Comparison of ENCODE assay signal across 8 mouse cellular contexts in the genomic region with DNA sequence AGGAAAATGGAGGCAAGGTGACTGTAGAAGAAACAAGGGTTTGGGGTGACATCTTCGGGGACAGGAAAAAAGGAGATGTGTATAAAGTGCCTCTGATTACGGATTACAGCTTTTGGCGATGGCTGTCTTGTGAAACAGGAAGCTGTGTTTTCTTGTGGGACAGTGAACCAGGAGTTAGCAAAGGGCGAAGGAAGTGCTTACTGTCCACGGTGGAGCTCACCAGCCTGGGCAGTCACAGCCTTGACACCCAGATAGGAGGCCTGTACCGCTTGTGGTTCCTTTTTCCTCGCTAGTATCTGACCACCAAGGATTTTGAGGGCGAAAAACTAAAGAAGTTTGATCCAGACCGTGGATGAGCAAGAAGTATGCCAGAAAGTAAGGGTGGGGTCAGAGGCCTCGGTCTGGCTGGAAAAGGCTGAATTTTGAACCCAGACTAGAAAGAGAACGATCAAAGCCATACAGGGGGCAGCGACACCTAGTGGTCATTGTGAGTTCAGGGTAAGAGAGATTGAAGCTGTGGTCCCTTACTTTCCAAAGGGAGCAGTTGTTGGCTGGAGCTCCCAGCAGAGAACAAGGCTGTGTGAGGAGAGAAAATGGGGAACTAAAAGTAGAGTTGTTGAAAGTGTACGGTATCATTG. TPM values are rescaled to one million over a fixed set of nuclear protein-coding genes. Genes with fewer than 3 reads are reported as not detected.
DNase-seq lines count a peak whose midpoint lies in the region; ATAC-seq and TF ChIP-seq lines count a peak whose summit lies in the region.

No protein-coding gene starts in this region.

- WGBS in forebrain, embryonic 10.5 days: 44% methylated on average over 13 of the region's 13 CpGs
- WGBS in lung, postnatal 0 days: 43% methylated on average over 13 of the region's 13 CpGs

- H3K36me3 ChIP-seq in E14TG2a.4 (ENCODE audit: insufficient read depth, low read length): no peaks in the 10 kb centered on the region
- H3K36me3 ChIP-seq in forebrain, embryonic 10.5 days (replicated peaks): peaks cover 9% of the 10 kb centered on the region
- no peaks in the 10 kb centered on the region for H3K36me3 ChIP-seq in lung, postnatal 0 days (ENCODE audit: insufficient read depth, low read length)

- intact Hi-C loops in heart, postnatal 10 days (cut with DNase I): loop anchor here (1.0 kb wide), 1 partner anchor 51 kb away; no protein-coding TSS in a partner anchor

- peaks cover 17% of the 10 kb centered on the region for H3K27me3 ChIP-seq in E14TG2a.4 (ENCODE audit: insufficient read depth, low read length)
- no peaks in the 10 kb centered on the region for H3K27me3 ChIP-seq in forebrain, embryonic 10.5 days (ENCODE audit: poor library complexity, severe bottlenecking)
- no peaks in the 10 kb centered on the region for H3K27me3 ChIP-seq in lung, postnatal 0 days (replicated peaks; ENCODE audit: insufficient read depth, low read length)

- H3K4me3 ChIP-seq in E14TG2a.4 (replicated peaks; ENCODE audit: low read length): no peak overlapping the region
- 0 out of 2 replicates have a peak overlapping the region, but pooled peaks have one; percentile 4 for H3K4me3 ChIP-seq in forebrain, embryonic 10.5 days
- H3K4me3 ChIP-seq in lung, postnatal 0 days (ENCODE audit: low read depth, low read length): no peak overlapping the region

- peaks cover 3% of the 10 kb centered on the region; the same call in 1 of the 2 replicates for H3K9me3 ChIP-seq in E14TG2a.4 (ENCODE audit: low read length)
- peaks cover 8% of the 10 kb centered on the region; the same call in 1 of the 2 replicates for H3K9me3 ChIP-seq in forebrain, embryonic 10.5 days
- H3K9me3 ChIP-seq in lung, postnatal 0 days (ENCODE audit: low read length): no peaks in the 10 kb centered on the region

- no peak for TF ChIP-seq EP300 in lung, postnatal 0 days (IDR thresholded peaks at IDR 0.05)

- H3K4me2 ChIP-seq in lung, postnatal 0 days (replicated peaks; ENCODE audit: low read depth, low read length): no peak overlapping the region

- H3K27ac ChIP-seq in forebrain, embryonic 10.5 days: no peak overlapping the region
- no peak overlapping the region for H3K27ac ChIP-seq in lung, postnatal 0 days (ENCODE audit: low read length)

- ATAC-seq in lung, postnatal 0 days: peak; percentile 58

- no peak overlapping the region for H3K9ac ChIP-seq in lung, postnatal 0 days (replicated peaks; ENCODE audit: low read depth)

- peaks cover 21% of the 10 kb centered on the region for H3K4me1 ChIP-seq in E14TG2a.4 (replicated peaks; ENCODE audit: low read depth, low read length)
- peaks cover 16% of the 10 kb centered on the region for H3K4me1 ChIP-seq in forebrain, embryonic 10.5 days
- H3K4me1 ChIP-seq in lung, postnatal 0 days (ENCODE audit: insufficient read depth, low read depth, low read length): no peaks in the 10 kb centered on the region

- TF ChIP-seq CTCF in E14TG2a.4 (conservative IDR thresholded peaks at IDR 0.05; ENCODE audit: low read length): peak; percentile 86
- peak; percentile 89 for TF ChIP-seq CTCF in lung, postnatal 0 days (IDR thresholded peaks at IDR 0.05)

- peak; percentile 73 for DNase-seq in c-Kit-negative CD71-positive TER-119-positive erythroid progenitor cells, embryonic 14.5 days (ENCODE audit: low read depth, low spot score)
- DNase-seq in forebrain, embryonic 10.5 days (ENCODE audit: extremely low spot score, low spot score): peak; percentile 81
- peak; percentile 81 to 87 for DNase-seq in heart, postnatal 10 days
- peak; percentile 46 to 74 for DNase-seq in layer of hippocampus, adult 8-10 months (ENCODE audit: low spot score in 2 of 2)
- DNase-seq in lung, postnatal 0 days (ENCODE audit: low spot score): peak; percentile 76
- peak; percentile 37 for DNase-seq in ovary, postnatal 10 days (ENCODE audit: low spot score)
- DNase-seq in thymus, postnatal 10 days (ENCODE audit: low spot score in 2 of 2): peak; percentile 47 to 76

RNA-seq across cellular contexts. Expression of gene Gng10, which starts 1.7 kb away (rescaled TPM):
- 70.4 and 70.8 TPM in 2 replicates for polyA plus RNA-seq in forebrain, embryonic 10.5 days (2016; fragmentation: Nextera tagmentation; extraction: Ambion mirVana)
- total RNA-seq in heart, postnatal 10 days (2021): 10 to 100 TPM; 32.1 to 32.9 TPM
- 10 to 100 TPM; 85.8 to 90.6 (median 88.2) TPM for total RNA-seq in layer of hippocampus, adult 8-10 months (2022)
- 38.4 TPM in 2 replicates for polyA plus RNA-seq in lung, postnatal 0 days (2015; fragmentation: Nextera tagmentation; extraction: Ambion mirVana)

RNA-seq across cellular contexts. Expression of gene Gm20503, which starts 33.6 kb away (rescaled TPM):
- 6.7 and 7.8 TPM in 2 replicates for polyA plus RNA-seq in forebrain, embryonic 10.5 days (2016; fragmentation: Nextera tagmentation; extraction: Ambion mirVana)
- 1 to 10 TPM; 3.7 TPM for total RNA-seq in heart, postnatal 10 days (2021)
- total RNA-seq in layer of hippocampus, adult 8-10 months (2022): 1 to 10 TPM in 3 of 4 experiments, not detected in 1; 1.3 to 2.6 (median 1.5) TPM
- 18.9 and 23.2 TPM in 2 replicates for polyA plus RNA-seq in lung, postnatal 0 days (2015; fragmentation: Nextera tagmentation; extraction: Ambion mirVana)

RNA-seq across cellular contexts. Expression of gene Dnajc25, which starts 41.7 kb away (rescaled TPM):
- 5.4 and 5.9 TPM in 2 replicates for polyA plus RNA-seq in forebrain, embryonic 10.5 days (2016; fragmentation: Nextera tagmentation; extraction: Ambion mirVana)
- total RNA-seq in heart, postnatal 10 days (2021): 10 to 100 TPM; 15.9 to 18.2 TPM
- total RNA-seq in layer of hippocampus, adult 8-10 months (2022): 1 to 10 TPM; 5.5 to 8.9 (median 6.1) TPM
- polyA plus RNA-seq in lung, postnatal 0 days (2015; fragmentation: Nextera tagmentation; extraction: Ambion mirVana): 14.1 and 16.6 TPM in 2 replicates

RNA-seq across cellular contexts. Expression of gene Ptgr1, which starts 49.7 kb away (rescaled TPM):
- 12.0 and 12.8 TPM in 2 replicates for polyA plus RNA-seq in forebrain, embryonic 10.5 days (2016; fragmentation: Nextera tagmentation; extraction: Ambion mirVana)
- total RNA-seq in heart, postnatal 10 days (2021): 1 to 10 TPM; 5.3 to 5.6 TPM
- total RNA-seq in layer of hippocampus, adult 8-10 months (2022): 1 to 10 TPM; 1.6 to 3.4 (median 3.1) TPM
- polyA plus RNA-seq in lung, postnatal 0 days (2015; fragmentation: Nextera tagmentation; extraction: Ambion mirVana): 21.6 and 23.5 TPM in 2 replicates
